Mouse (Mus musculus) heart, postnatal 0 days (tissue): ENCODE results near the gene Arnt2.

Experiments
- CTCF ChIP-seq: IDR thresholded peaks from 2 replicates; pipeline ENCODE4 v1.5.1; 2016; ENCODE audit warnings: antibody characterized with exemption, control low read depth, low read depth
- EP300 ChIP-seq: IDR thresholded peaks from 2 replicates; pipeline ENCODE4 v1.6.1; 2016; ENCODE audit warnings: antibody characterized with exemption, low read depth

DNA sequence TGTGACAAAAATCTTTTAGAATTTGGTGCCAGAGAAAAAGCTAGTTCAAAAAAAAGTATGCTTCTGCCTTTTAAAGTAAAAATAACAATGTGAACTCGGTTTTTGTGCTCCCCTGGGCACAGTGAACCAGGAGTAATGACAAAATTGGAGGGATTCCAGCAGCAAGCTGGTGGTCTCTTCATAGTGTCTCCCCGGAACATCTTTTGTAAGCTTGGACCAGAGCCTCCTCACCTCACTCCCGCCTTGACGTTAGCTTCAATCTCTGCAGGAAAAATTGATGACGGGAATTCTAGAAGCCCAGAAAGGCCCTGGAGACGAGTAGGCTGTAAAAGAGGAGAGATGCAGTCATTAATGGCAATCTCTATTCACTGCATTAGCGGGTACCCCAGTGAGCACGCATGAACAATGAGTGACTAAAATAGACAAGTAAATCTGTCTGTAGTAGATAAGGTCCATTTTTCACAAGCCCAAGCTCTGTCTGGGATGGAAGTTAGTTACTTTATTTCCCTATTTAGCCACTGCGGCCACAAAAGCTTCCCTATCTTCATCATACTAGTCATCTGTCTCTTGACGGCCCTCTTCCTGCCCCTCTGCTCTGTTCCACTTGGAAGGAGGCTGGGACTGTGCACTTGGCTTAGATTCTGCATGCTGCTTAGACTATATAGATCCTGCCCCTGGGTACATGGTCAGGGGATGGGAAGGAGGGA, 199.2 kb downstream of the Arnt2 start:
- no peak for TF ChIP-seq CTCF
- no peak for TF ChIP-seq EP300
